Mouse (Mus musculus) neural tube, embryonic 15.5 days (tissue): ENCODE measurements around the gene Wdsub1. TPM values are rescaled to one million over a fixed set of nuclear protein-coding genes. Genes with fewer than 3 reads are reported as not detected.

Source experiments
- ATAC-seq: fragments of 200-750 bp; cut with Nextera tagmentation; 2 replicates; pipeline ENCODE4 v1.8.0; 2017; ENCODE audit warnings: mild to moderate bottlenecking, moderate TSS enrichment, moderate library complexity; ENCODE audit not compliant: low FRiP score
- H3K27ac ChIP-seq: fragments of 300-500 bp; sonication (generic); replicated peaks from 2 replicates; pipeline ENCODE4 v1.5.1; 2015; ENCODE audit warnings: mild to moderate bottlenecking, inconsistent platforms
- H3K27me3 ChIP-seq: fragments of 300-500 bp; sonication (generic); replicated peaks from 2 replicates; pipeline ENCODE4 v1.6.1; 2015; ENCODE audit warnings: inconsistent platforms
- H3K36me3 ChIP-seq: fragments of 300-500 bp; sonication (generic); 2 replicates; pipeline ENCODE4 v1.6.1; 2015; ENCODE audit warnings: inconsistent platforms
- H3K4me1 ChIP-seq: fragments of 300-500 bp; sonication (generic); 2 replicates; pipeline ENCODE4 v1.6.1; 2015; ENCODE audit warnings: inconsistent platforms
- H3K4me2 ChIP-seq: fragments of 300-500 bp; sonication (generic); 2 replicates; pipeline ENCODE4 v1.6.1; 2015; ENCODE audit warnings: inconsistent platforms, mild to moderate bottlenecking, moderate library complexity
- H3K4me3 ChIP-seq: fragments of 300-500 bp; sonication (generic); replicated peaks from 2 replicates; pipeline ENCODE4 v1.5.1; 2015; ENCODE audit warnings: mild to moderate bottlenecking, inconsistent platforms
- H3K9ac ChIP-seq: fragments of 300-500 bp; sonication (generic); replicated peaks from 2 replicates; pipeline ENCODE4 v1.6.1; 2015; ENCODE audit warnings: mild to moderate bottlenecking, inconsistent platforms
- H3K9me3 ChIP-seq: fragments of 300-500 bp; sonication (generic); replicated peaks from 2 replicates; pipeline ENCODE4 v1.6.1; 2016; ENCODE audit warnings: inconsistent platforms
- WGBS: fragments of 180-500 bp; shearing (Covaris S2); methylation state at CpG from one replicate; pipeline ENCODE4 v1.1.7; 2015; ENCODE audit warnings: mixed read lengths; 5-methylcytosine and 5-hydroxymethylcytosine counted together
- polyA plus RNA-seq: library from polyadenylated mRNA; unstranded; fragments of >200 nt; fragmentation: Nextera tagmentation; extraction: Ambion mirVana; gene quantifications from 2 replicates; pipeline ENCODE4 v1.2.1, GENCODE M21; 2015

The Wdsub1 gene
- polyA plus RNA-seq, 1 experiment from 2014 or later: 15.9 TPM

DNA sequence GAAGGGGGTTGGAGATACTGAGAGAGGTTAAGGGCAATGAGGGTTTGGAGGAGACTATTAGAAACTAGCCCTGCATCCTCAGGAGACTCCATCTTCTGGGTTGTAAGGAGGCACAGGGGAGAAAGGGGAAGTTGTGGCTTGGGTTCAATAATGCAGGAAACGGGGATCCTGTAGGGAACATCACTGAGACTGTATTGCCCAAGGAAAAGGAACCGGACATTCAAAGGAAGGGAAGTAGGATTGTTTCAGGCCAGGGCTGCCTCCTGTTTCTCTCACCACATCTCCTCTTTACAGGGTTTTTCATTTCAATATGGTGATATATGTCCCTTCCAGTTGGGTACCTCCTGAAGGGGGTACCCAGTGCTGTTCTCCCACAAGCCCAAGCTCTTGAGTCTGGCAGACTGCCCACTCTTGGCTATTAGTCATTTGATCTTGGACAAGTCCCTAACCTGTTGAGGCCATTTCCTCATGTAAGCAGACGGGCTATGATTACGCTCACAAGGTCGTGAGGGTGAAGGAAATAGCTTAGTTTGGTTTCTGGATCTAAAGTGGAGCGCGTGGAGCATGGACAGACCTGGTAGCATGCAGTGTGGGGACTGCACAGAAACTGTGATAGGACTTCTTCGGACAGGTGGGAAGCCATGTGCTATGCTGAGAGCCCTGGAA is 79.5 kb downstream of the Wdsub1 start:
- no peak overlapping the region for H3K27ac ChIP-seq
- 90% methylated on average over 8 of the region's 8 CpGs for WGBS
- H3K9ac ChIP-seq: no peak overlapping the region

More for the DNA sequence above, 79.5 kb downstream of the Wdsub1 start:
- no peak overlapping the region for H3K4me3 ChIP-seq
- no peaks in the 10 kb centered on the region for H3K4me1 ChIP-seq
- ATAC-seq: no peak
- no peak overlapping the region for H3K4me2 ChIP-seq
- no peaks in the 10 kb centered on the region for H3K36me3 ChIP-seq
- no peaks in the 10 kb centered on the region for H3K27me3 ChIP-seq
- no peaks in the 10 kb centered on the region for H3K9me3 ChIP-seq
